Mouse (Mus musculus): ENCODE data around the gene Rab38.

DNA sequence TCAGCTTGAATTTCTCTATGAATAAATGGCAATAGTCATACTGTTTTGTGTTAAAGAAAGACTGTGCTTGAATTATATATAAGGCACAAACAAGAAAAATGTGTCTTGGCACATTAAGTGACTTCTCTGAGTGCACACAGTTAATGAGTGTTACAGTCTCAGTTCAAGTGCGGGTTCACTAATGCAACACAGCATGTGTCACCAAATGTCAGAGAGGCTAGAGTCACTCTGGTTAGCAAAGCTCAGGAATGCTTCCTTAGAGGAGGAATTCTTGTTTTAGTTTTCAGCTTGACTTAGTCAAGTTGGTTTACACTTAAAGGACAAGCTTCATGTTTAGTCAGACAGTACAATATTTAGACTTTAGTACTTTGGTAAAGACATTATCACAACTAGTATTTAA lies 35.5 kb upstream of the Rab38 start:
- TF ChIP-seq POU5F1 (IDR thresholded peaks at IDR 0.05; ENCODE audit: borderline replicate concordance, low read length), result no peak
- no peak for TF ChIP-seq CTCF (conservative IDR thresholded peaks at IDR 0.05; ENCODE audit: low read length)

Data from E14TG2a.4 (cell line).